Mouse (Mus musculus) cerebellum, postnatal 25 days (tissue): ENCODE data around the gene Tcte1.

Experiments used
- DNase-seq, 2 experiments: peaks; one replicate each; pipeline ENCODE4 v3.0.0; 2021; ENCODE audit warnings: mixed read lengths in 2 of 2

Gene Tcte1

GRCm38 (mm10) chr17:45548541-45549512 is 25.6 kb downstream of the Tcte1 start:
- peak; percentile 79 to 85 for DNase-seq

DNA sequence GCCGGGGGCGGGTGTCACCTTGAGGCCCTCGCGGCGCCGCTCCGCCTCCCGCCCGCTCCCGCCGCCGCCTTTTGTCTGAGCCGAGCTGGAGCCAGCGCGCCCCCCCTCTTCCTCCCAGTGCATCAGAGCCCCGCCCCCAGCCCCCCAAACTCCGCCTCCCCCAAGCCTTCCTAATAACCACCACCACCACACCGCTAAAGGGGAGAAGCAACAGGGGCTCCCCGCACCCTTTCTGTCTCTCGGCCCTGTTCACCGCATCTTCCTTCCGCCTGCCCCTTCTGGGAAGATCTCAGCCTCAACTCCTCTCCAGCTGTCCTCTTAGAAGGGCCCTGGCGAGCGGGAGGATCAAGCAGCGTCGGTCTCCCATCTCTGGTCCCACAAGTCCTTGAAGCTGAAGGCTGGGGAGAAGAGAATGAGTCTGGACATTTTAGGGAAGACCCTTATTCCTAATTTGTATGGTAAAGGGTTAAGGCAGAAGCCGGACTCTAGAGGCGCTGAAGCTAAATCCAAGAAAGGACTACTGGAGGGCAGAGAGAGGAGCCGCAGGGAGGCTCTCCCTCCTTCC is 26.5 kb downstream of the Tcte1 start, which contains the start of gene Tmem151b:
Gene Tmem151b, minus strand, starts transcription at position 61 of the 565 bp plus-strand sequence.
- peak; percentile 85 to 94 for DNase-seq

GRCm38 (mm10) chr17:45550253-45550652 is 27.0 kb downstream of the Tcte1 start:
- peak; percentile 43 to 47 for DNase-seq

DNA sequence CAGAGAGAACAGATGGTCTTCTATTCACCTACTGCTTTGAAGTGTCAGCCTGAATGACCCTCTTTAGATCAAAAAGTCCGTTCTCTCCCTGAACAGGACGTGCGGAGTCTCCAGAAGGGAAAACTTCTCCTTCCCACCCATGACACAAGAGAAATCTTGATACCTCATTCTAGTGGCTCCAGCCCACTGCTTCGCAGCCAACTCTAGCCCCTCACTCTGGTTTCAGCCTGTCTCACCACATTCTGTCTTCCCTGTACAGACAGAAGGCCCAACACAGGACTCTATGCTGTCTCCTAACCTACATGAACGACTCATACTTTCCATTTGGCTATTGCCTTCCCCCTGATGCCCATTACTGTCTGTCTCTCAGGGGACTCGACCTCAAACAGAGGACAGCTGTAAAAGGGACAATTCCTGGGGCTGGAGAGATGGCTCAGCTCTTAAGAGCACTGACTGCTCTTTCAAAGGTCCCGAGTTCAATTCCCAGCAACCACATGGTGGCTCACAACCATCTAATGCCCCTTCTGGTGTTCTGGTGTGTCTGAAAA is 28.1 kb downstream of the Tcte1 start:
- no peak for DNase-seq

DNA sequence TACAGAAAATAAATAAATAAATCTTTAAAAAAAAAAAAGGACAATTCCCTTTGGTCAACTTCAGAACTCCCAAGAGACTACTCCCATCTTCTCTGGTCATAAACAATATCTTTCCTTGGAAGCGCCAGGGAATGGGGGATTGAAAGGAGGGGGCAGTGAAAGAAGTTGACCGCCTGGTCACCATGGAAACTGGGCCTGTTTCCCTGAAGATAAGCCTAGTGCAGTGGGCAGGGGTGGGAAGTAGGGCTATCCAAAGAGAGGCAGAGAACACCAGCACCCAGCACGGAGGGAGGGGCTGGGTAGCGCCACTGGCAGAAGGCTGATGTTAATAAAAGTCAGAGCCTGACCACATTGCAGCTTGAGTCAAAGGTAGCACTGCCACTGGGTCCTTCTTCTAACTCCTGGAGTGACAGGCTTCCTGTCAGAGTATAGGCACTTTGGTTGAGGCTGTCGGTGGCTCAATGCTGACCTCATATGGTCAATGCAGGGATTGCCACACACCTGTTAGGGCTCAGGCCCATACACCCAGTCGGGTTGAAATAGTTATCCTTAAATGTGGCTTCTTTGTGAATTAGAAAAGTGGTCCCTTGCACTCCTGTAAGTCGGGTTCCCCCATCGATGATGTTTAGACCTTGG is 28.7 kb downstream of the Tcte1 start:
- peak; percentile 93 to 94 for DNase-seq

- no peak for DNase-seq
These were observed 29.8 kb downstream of the Tcte1 start for GRCm38 (mm10) chr17:45553065-45553464.

- DNase-seq, result no peak
These were observed 31.2 kb downstream of the Tcte1 start for GRCm38 (mm10) chr17:45554420-45554819.

GRCm38 (mm10) chr17:45555452-45556106 is 32.3 kb downstream of the Tcte1 start, which contains the start of gene Nfkbie:
Gene Nfkbie (plus strand): TSS chr17:45555703.
- DNase-seq, result peak; percentile 95 to 98

DNA sequence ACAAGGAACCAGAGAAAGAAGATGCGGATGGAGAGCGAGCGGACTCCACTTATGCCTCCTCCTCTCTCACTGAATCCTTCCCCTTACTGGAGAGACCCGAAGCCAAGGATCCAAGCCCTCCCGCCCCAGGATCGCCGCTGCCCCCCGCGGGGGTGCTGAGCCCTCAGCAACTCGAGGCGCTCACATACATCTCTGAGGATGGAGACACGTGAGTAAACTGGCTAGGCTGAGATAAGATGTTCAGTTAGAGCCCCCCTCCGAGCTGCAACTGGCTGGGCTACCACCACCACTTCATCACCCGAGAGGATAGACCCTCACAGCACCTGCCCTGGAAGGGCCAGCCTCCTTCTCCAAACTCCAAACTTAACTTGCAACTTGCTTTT is 32.9 kb downstream of the Tcte1 start:
- peak in 1 of 2 experiments; percentile 53 for DNase-seq

GRCm38 (mm10) chr17:45556514-45557245 is 33.4 kb downstream of the Tcte1 start:
- DNase-seq, result no peak

- no peak for DNase-seq
These were observed 34.1 kb downstream of the Tcte1 start for GRCm38 (mm10) chr17:45557246-45557824.

DNA sequence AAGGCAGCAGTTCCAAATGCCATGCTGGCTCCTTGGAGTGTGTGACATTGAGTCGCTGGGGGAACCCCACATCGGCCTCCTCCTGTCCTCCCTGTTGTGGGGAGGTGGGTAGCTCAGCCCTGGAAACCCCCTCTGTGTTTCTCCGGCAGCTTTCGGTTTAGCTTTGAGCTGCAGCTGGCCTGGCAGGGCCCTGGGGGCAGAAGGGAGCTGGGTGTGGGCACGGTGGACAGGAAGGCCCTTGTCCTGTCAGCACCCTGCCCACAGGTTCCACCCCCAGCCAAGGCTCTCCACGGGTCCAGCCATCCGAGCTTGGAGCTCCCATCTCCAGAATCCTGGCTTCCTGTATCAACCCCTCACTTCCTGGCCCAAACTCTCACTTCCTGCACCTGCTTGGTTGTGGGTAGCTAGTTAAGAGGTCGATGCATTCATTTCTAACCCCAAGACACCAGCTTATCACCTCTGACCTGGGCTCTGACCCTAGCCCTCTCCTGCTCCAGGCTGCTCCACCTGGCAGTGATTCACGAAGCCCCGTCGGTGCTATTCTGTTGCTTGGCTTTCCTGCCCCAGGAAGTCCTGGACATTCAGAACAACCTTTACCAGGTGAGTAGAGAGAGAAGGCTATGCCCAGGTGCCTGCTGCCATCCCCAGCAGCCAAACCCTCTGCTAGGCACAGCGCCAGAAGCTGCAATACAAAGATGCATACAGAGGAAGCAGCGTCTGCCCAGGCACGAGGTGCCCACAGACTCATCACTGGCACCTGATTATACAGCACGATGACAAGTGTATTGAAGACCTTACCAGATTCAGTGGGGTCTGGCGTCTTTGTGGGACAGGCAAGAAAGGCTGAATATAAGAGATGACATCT is 35.0 kb downstream of the Tcte1 start:
- DNase-seq, result peak; percentile 51 to 63

DNA sequence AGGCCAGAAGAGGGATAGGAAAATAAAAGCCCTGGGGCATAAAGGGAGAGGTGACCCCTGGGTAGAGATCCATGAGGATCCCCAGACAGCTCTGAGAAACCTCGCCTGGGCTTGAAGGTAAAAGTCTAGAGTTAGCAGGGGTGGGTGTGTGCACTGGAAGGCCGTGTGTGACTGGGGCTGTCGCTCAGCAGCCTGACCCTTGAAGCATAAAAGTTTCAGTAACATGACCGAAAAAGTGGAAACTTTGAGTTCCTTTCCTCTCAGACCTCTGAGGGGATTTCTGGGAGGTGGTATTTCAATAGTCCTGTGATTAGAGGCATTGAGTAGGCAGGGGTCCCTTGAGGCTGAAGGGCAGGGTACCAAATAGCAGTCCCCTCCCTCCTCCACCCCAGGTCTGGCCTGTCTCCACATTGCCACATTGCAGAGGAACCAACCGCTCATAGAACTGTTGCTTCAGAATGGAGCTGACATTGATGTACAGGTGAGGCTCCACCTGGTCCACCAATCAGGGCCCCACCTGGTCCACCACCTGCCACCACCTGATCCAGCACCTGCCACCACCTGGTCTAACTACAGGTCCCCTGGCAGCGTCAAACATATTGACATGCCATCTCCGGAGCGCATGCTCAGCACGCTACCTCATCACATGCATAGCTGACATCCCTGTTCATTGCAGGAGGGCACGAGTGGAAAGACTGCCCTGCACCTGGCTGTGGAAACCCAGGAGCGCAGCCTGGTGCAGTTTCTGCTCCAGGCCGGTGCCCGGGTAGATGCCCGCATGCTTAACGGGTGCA is 36.7 kb downstream of the Tcte1 start:
- peak; percentile 69 to 78 for DNase-seq

- no peak for DNase-seq
These were observed 40.0 kb downstream of the Tcte1 start for GRCm38 (mm10) chr17:45563216-45563615.

- DNase-seq, result peak; percentile 94 to 97
These were observed 40.7 kb downstream of the Tcte1 start, which contains the start of gene Slc35b2 for GRCm38 (mm10) chr17:45563655-45564530. Gene Slc35b2 (plus strand): TSS chr17:45563874.

DNA sequence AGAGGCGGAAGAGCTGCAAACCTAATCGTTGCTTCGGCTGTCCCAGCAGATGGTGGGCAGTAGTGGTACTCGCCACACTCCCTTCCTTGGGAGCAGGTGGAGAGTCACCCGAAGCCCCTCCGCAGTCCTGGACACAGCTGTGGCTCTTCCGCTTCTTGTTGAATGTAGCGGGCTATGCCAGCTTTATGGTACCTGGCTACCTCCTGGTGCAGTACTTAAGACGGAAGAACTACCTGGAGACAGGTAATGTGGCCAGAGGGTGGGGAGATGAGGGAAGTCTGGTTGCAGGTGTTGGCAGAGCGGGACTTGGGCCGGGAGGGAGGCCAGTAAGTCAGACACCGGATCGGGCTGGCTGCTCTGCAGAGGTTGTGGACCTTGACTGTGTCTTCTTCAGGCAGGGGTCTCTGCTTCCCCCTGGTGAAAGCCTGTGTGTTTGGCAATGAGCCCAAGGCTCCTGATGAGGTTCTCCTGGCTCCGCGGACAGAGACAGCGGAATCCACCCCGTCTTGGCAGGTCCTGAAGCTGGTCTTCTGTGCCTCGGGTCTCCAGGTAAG is 41.4 kb downstream of the Tcte1 start:
- peak in 1 of 2 experiments; percentile 32 for DNase-seq

DNA sequence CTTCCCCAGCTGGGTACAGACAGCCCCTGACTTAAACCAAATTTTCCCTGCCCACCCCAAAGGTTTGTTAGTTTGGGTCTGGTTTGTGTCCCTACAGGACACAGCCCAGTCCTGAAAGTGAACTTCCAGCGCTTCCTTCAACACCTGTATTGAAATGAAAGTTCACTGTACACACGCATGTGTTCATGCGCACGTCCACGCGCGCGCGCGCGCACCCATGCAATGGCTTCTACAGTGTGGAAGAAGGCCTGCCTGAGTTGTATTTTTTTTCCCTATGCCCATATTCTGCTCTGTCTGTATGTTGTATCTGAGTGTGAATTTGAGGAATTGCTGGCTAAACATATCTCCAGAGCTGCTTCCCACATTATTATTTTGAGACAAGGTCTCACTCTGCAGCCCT is 41.9 kb downstream of the Tcte1 start:
- no peak for DNase-seq

- no peak for DNase-seq
These were observed 42.8 kb downstream of the Tcte1 start for GRCm38 (mm10) chr17:45566031-45566359.
